ENCODE assay signal across 8 mouse cellular contexts in genomic region chr16:43577399-43577798, GRCm38 (mm10).
DNase-seq lines count a peak whose midpoint lies in the region; ATAC-seq lines count a peak whose summit lies in the region.

No protein-coding gene starts in this region.

- no peak overlapping the region for H3K4me2 ChIP-seq in hindbrain, embryonic 11.5 days (replicated peaks; ENCODE audit: low read depth, low read length)

- peak; percentile 58 to 71 for DNase-seq in cerebellum, postnatal 10 days
- DNase-seq in cerebellum, adult 11-12 months = no peak
- DNase-seq in ZHBTc4 (ENCODE audit: low read depth, low spot score) = peak; percentile 39
- peak; percentile 75 for DNase-seq in gastrocnemius, adult 18-20 months (ENCODE audit: low spot score)
- DNase-seq in hindbrain, embryonic 11.5 days (ENCODE audit: low spot score) = peak; percentile 46
- peak; percentile 22 to 27 for DNase-seq in left cerebral cortex, postnatal 36 days (ENCODE audit: low spot score in 2 of 2)
- peak; percentile 44 for DNase-seq in ovary, postnatal 14 days (ENCODE audit: low spot score)

- H3K27me3 ChIP-seq in hindbrain, embryonic 11.5 days (ENCODE audit: control insufficient read depth, insufficient read depth, low read length) = no peaks in the 10 kb centered on the region

- H3K36me3 ChIP-seq in hindbrain, embryonic 11.5 days (ENCODE audit: control insufficient read depth, insufficient read depth, low read length) = 0 out of 2 replicates have a peak, but pooled peaks cover 2% of the 10 kb centered on the region

- no peak overlapping the region for H3K4me3 ChIP-seq in hindbrain, embryonic 11.5 days (ENCODE audit: low read depth, low read length)

- intact Hi-C loops in left cerebral cortex, postnatal 36 days (cut with DNase I) = no loop called here

- no peak overlapping the region for H3K9ac ChIP-seq in hindbrain, embryonic 11.5 days (ENCODE audit: low read depth, low read length)

- H3K27ac ChIP-seq in hindbrain, embryonic 11.5 days (ENCODE audit: low read depth, low read length) = peak overlapping the region; percentile 40; the same call in 1 of the 2 replicates

- H3K4me1 ChIP-seq in hindbrain, embryonic 11.5 days (replicated peaks; ENCODE audit: control insufficient read depth, insufficient read depth, low read length) = 0 out of 2 replicates have a peak, but pooled peaks cover 5% of the 10 kb centered on the region

- no peaks in the 10 kb centered on the region for H3K9me3 ChIP-seq in hindbrain, embryonic 11.5 days (ENCODE audit: control insufficient read depth, low read length)

- ATAC-seq in hindbrain, embryonic 11.5 days (ENCODE audit: low FRiP score) = no peak
- no peak for ATAC-seq in CD4-positive, CD25-positive, alpha-beta regulatory T cell, adult 4 months

- WGBS in hindbrain, embryonic 11.5 days = 10% methylated on average over 10 of the region's 10 CpGs
